ENCODE assay signal across 22 mouse cellular contexts in genomic region chr5:93308909-93309308, GRCm38 (mm10). TPM values are rescaled to one million over a fixed set of nuclear protein-coding genes. Genes with fewer than 3 reads are reported as not detected.
DNase-seq lines count a peak whose midpoint lies in the region; ATAC-seq and TF ChIP-seq lines count a peak whose summit lies in the region.
"Had no signal": no experiment of that assay in that cellular context is flagged by ENCODE, and none has a peak within 500 bp of the region (broad histone marks: within the 10 kb centered on the region; RNA-seq: fewer than 3 reads in every experiment).

No protein-coding gene starts in this region.

- 69% methylated on average over 2 of the region's 2 CpGs for WGBS in kidney, adult 2 months
- WGBS in kidney, embryonic 16.5 days = 94% methylated on average over 2 of the region's 2 CpGs
- WGBS in liver, adult 2 months = 52% methylated on average over 2 of the region's 2 CpGs
- 75% methylated on average over 2 of the region's 2 CpGs for WGBS in liver, embryonic 12.5 days (ENCODE audit: insufficient replicate concordance)
- 56% methylated on average over 2 of the region's 2 CpGs for WGBS in small intestine, adult 2 months

- H3K9ac ChIP-seq in kidney, embryonic 16.5 days (replicated peaks; ENCODE audit: low read length) = no peak overlapping the region
- no peak overlapping the region for H3K9ac ChIP-seq in liver, adult 2 months (ENCODE audit: low read depth, low read length)
- H3K9ac ChIP-seq in liver, embryonic 12.5 days = no peak overlapping the region

- H3K4me2 ChIP-seq in kidney, embryonic 16.5 days (replicated peaks; ENCODE audit: low read depth, low read length) = no peak overlapping the region
- H3K4me2 ChIP-seq in liver, embryonic 12.5 days = no peak overlapping the region

- no peak for TF ChIP-seq CTCF in kidney, adult 2 months (conservative IDR thresholded peaks at IDR 0.05; ENCODE audit: insufficient read depth, insufficient read length, low read depth, low read length)
- no peak for TF ChIP-seq CTCF in liver, adult 2 months (IDR thresholded peaks at IDR 0.05; ENCODE audit: low read depth, low read length)
- no peak for TF ChIP-seq CTCF in small intestine, adult 2 months (IDR thresholded peaks at IDR 0.05; ENCODE audit: extremely low read depth, insufficient read length, insufficient replicate concordance, low read depth, low read length)

- intact Hi-C loops in heart, postnatal 10 days (cut with DNase I) = no loop called here

- H3K27me3 ChIP-seq in kidney, adult 2 months (replicated peaks; ENCODE audit: control insufficient read depth, insufficient read depth, low read length) = no peaks in the 10 kb centered on the region
- no peaks in the 10 kb centered on the region for H3K27me3 ChIP-seq in kidney, embryonic 16.5 days (ENCODE audit: insufficient read depth, low read length)
- no peaks in the 10 kb centered on the region for H3K27me3 ChIP-seq in liver, adult 2 months (ENCODE audit: control insufficient read depth, insufficient read depth, low read length)
- no peaks in the 10 kb centered on the region for H3K27me3 ChIP-seq in liver, embryonic 12.5 days (replicated peaks)
- H3K27me3 ChIP-seq in small intestine, adult 2 months (ENCODE audit: control insufficient read depth, insufficient read depth, low read length) = no peaks in the 10 kb centered on the region
- H3K27me3 ChIP-seq: CH12.LX had no signal

- ATAC-seq in kidney, embryonic 16.5 days (ENCODE audit: low FRiP score, low TSS enrichment) = no peak
- no peak for ATAC-seq in liver, embryonic 12.5 days
- no peak for ATAC-seq in CD4-positive, CD25-positive, alpha-beta regulatory T cell, adult 4 months
- ATAC-seq: activated CD4-positive, CD25-positive, alpha-beta regulatory T cell, adult 4 months; Patski had no signal

- no peaks in the 10 kb centered on the region for H3K4me1 ChIP-seq in kidney, adult 2 months (ENCODE audit: control insufficient read depth, insufficient read depth, low read length)
- H3K4me1 ChIP-seq in kidney, embryonic 16.5 days (ENCODE audit: insufficient read depth, low read length) = no peaks in the 10 kb centered on the region
- H3K4me1 ChIP-seq in liver, adult 2 months (ENCODE audit: control insufficient read depth, insufficient read depth, low read length) = peaks cover 3% of the 10 kb centered on the region; the same call in 1 of the 2 replicates
- H3K4me1 ChIP-seq in liver, embryonic 12.5 days = no peaks in the 10 kb centered on the region
- H3K4me1 ChIP-seq in small intestine, adult 2 months (ENCODE audit: control insufficient read depth, insufficient read depth, insufficient read length, low read length) = peaks cover 3% of the 10 kb centered on the region; the same call in 1 of the 2 replicates

- H3K79me2 ChIP-seq in liver, adult 2 months (ENCODE audit: control insufficient read depth, insufficient read depth, low read length) = no peaks in the 10 kb centered on the region

- TF ChIP-seq POLR2A in kidney, adult 2 months (IDR thresholded peaks at IDR 0.05; ENCODE audit: low read depth, low read length) = no peak
- no peak for TF ChIP-seq POLR2A in liver, adult 2 months (IDR thresholded peaks at IDR 0.05; ENCODE audit: extremely low read depth, insufficient read depth, low read length)
- no peak for TF ChIP-seq POLR2A in small intestine, adult 2 months (IDR thresholded peaks at IDR 0.05; ENCODE audit: low read depth, low read length)

- peak; percentile 76 for DNase-seq in heart, adult 11 months
- no peak for DNase-seq in heart, postnatal 10 days
- peak; percentile 16 for DNase-seq in kidney, adult 2 months
- DNase-seq in liver, adult 2 months (ENCODE audit: extremely low read depth, low read depth, low spot score) = peak; percentile 66
- DNase-seq: adrenal gland, adult 2 months; adrenal gland, adult 8-10 months; adrenal gland, postnatal 10 days; adrenal gland, postnatal 14 days; adrenal gland, postnatal 25 days; adrenal gland, postnatal 36 days; B cell, adult 2 months; cerebellum, adult 11 months; cerebellum, adult 11-12 months; cerebellum, adult 18-20 months had no signal

- no peak overlapping the region for H3K27ac ChIP-seq in kidney, adult 2 months (ENCODE audit: insufficient read depth, low read depth, low read length)
- no peak overlapping the region for H3K27ac ChIP-seq in kidney, embryonic 16.5 days (ENCODE audit: low read length)
- H3K27ac ChIP-seq in liver, adult 2 months (replicated peaks; ENCODE audit: insufficient read depth, low read depth, low read length) = no peak overlapping the region
- no peak overlapping the region for H3K27ac ChIP-seq in liver, embryonic 12.5 days
- peak overlapping the region; percentile 32; the same call in 1 of the 2 replicates for H3K27ac ChIP-seq in small intestine, adult 2 months (ENCODE audit: insufficient read depth, low read depth, low read length)

- H3K9me3 ChIP-seq in kidney, embryonic 16.5 days (ENCODE audit: low read length) = no peaks in the 10 kb centered on the region
- H3K9me3 ChIP-seq in liver, embryonic 12.5 days (replicated peaks) = no peaks in the 10 kb centered on the region
- H3K9me3 ChIP-seq: G1E had no signal

- no peak overlapping the region for H3K4me3 ChIP-seq in kidney, adult 2 months (ENCODE audit: insufficient read depth, low read depth, low read length)
- no peak overlapping the region for H3K4me3 ChIP-seq in kidney, embryonic 16.5 days (ENCODE audit: low read length)
- H3K4me3 ChIP-seq in liver, adult 2 months (ENCODE audit: insufficient read depth, low read depth, low read length) = no peak overlapping the region
- no peak overlapping the region for H3K4me3 ChIP-seq in liver, embryonic 12.5 days
- H3K4me3 ChIP-seq in small intestine, adult 2 months (ENCODE audit: low read depth, low read length) = no peak overlapping the region

- no peaks in the 10 kb centered on the region for H3K36me3 ChIP-seq in kidney, adult 2 months (ENCODE audit: control insufficient read depth, insufficient read depth, low read length)
- no peaks in the 10 kb centered on the region for H3K36me3 ChIP-seq in kidney, embryonic 16.5 days (ENCODE audit: insufficient read depth, low read length)
- H3K36me3 ChIP-seq in liver, adult 2 months (ENCODE audit: control insufficient read depth, insufficient read depth, low read length) = no peaks in the 10 kb centered on the region
- H3K36me3 ChIP-seq in liver, embryonic 12.5 days = no peaks in the 10 kb centered on the region
- H3K36me3 ChIP-seq in small intestine, adult 2 months (ENCODE audit: control insufficient read depth, insufficient read depth, low read length) = no peaks in the 10 kb centered on the region
- H3K36me3 ChIP-seq: G1E had no signal

RNA-seq across cellular contexts. Expression of gene Ccng2, which starts 41.9 kb away (rescaled TPM):
- 10 to 100 TPM; 19.7 to 21.2 TPM for total RNA-seq in heart, postnatal 10 days (2021)
- polyA plus RNA-seq in kidney, adult 2 months (2012; rRNA removed) = 16.7 and 20.0 TPM in 2 replicates
- 63.9 and 67.4 TPM in 2 replicates for polyA plus RNA-seq in kidney, embryonic 16.5 days (2015; fragmentation: Nextera tagmentation; extraction: Ambion mirVana)
- total RNA-seq in liver, adult 2 months (2014; rRNA removed) = 14.5 and 16.1 TPM in 2 replicates
- 9.2 and 11.7 TPM in 2 replicates for polyA plus RNA-seq in liver, adult 2 months (2012; rRNA removed)
- 16.8 and 17.3 TPM in 2 replicates for polyA plus RNA-seq in liver, embryonic 12.5 days (2016; fragmentation: Nextera tagmentation; extraction: Ambion mirVana)
- polyA plus RNA-seq in small intestine, adult 2 months (2012; rRNA removed) = 13.6 and 149 TPM in 2 replicates
- polyA plus RNA-seq in CD4-positive, CD25-positive, alpha-beta regulatory T cell, adult 4 months (2017; shearing (Covaris generic)) = 10 to 100 TPM; 19.3 to 30.6 TPM

Comparison
In these comparisons a context has a peak if more than half of its experiments do, and no peak if none do; other contexts are left out.
1. DNase-seq: peak in heart, adult 11 months (single experiment), kidney, adult 2 months (single experiment) and liver, adult 2 months (single experiment); none in heart, postnatal 10 days (0 of 2).